Mouse (Mus musculus) limb, embryonic 12.5 days (tissue): Measurements from ENCODE around the gene Eaf1. TPM values are rescaled to one million over a fixed set of nuclear protein-coding genes. Genes with fewer than 3 reads are reported as not detected.
A peak's percentile ranks its signal among the peaks of the same experiment; 100 is the strongest.

Experiments
- ATAC-seq: fragments of 200-750 bp; cut with Nextera tagmentation; 2 replicates; pipeline ENCODE4 v1.8.0; 2017; ENCODE audit warnings: low read depth, moderate TSS enrichment; ENCODE audit not compliant: insufficient number of reproducible peaks, insufficient read depth, low FRiP score, low TSS enrichment
- H3K27ac ChIP-seq: fragments of 300-500 bp; sonication (generic); 2 replicates; pipeline ENCODE4 v1.5.1; 2016; ENCODE audit warnings: mild to moderate bottlenecking, moderate library complexity
- H3K27me3 ChIP-seq: fragments of 300-500 bp; sonication (generic); 2 replicates; pipeline ENCODE4 v1.6.1; 2016; ENCODE audit warnings: mild to moderate bottlenecking, moderate library complexity
- H3K36me3 ChIP-seq: fragments of 300-500 bp; sonication (generic); 2 replicates; pipeline ENCODE4 v1.6.1; 2016; ENCODE audit warnings: mild to moderate bottlenecking, moderate library complexity
- H3K4me1 ChIP-seq: fragments of 300-500 bp; sonication (generic); replicated peaks from 2 replicates; pipeline ENCODE4 v1.6.1; 2016
- H3K4me2 ChIP-seq: fragments of 300-500 bp; sonication (generic); 2 replicates; pipeline ENCODE4 v1.6.1; 2016; ENCODE audit warnings: mild to moderate bottlenecking, moderate library complexity
- H3K4me3 ChIP-seq: fragments of 300-500 bp; sonication (generic); replicated peaks from 2 replicates; pipeline ENCODE4 v1.5.1; 2016; ENCODE audit warnings: mild to moderate bottlenecking
- H3K9ac ChIP-seq: fragments of 300-500 bp; sonication (generic); replicated peaks from 2 replicates; pipeline ENCODE4 v1.6.1; 2016; ENCODE audit warnings: mild to moderate bottlenecking, moderate library complexity
- H3K9me3 ChIP-seq: fragments of 300-500 bp; sonication (generic); 2 replicates; pipeline ENCODE4 v1.6.1; 2016; ENCODE audit warnings: mild to moderate bottlenecking, moderate library complexity
- WGBS: fragments of 180-500 bp; shearing (Covaris S2); methylation state at CpG from one replicate; pipeline ENCODE4 v1.1.7; 2016; 5-methylcytosine and 5-hydroxymethylcytosine counted together
- polyA plus RNA-seq: library from polyadenylated mRNA; unstranded; fragments of >200 nt; fragmentation: Nextera tagmentation; extraction: Ambion mirVana; gene quantifications from 2 replicates; pipeline ENCODE4 v1.2.1, GENCODE M21; 2016

Eaf1 gene
- polyA plus RNA-seq, 1 experiment from 2014 or later: 29.4 TPM

GRCm38 (mm10) chr14:31473297-31473696 lies 20.9 kb upstream of the Eaf1 start:
- Histone ChIP-seq H3K9me3 (no peaks in the 10 kb centered on the region; the same call in 1 of the 2 replicates), H3K9ac (no peak overlapping the region), H3K27ac (no peak overlapping the region), H3K4me1 (no peaks in the 10 kb centered on the region), H3K27me3 (no peaks in the 10 kb centered on the region), H3K36me3 (peaks cover 8% of the 10 kb centered on the region), H3K4me2 (no peak overlapping the region), H3K4me3 (no peak overlapping the region)
- 86% methylated on average over 2 of the region's 2 CpGs for WGBS
- ATAC-seq: no peak

GRCm38 (mm10) chr14:31482417-31482816 lies 11.8 kb upstream of the Eaf1 start:
- H3K9ac ChIP-seq: no peak overlapping the region
- WGBS: 90% methylated on average over 5 of the region's 5 CpGs
- H3K4me3 ChIP-seq: no peak overlapping the region
- no peak overlapping the region for H3K4me2 ChIP-seq
- no peak overlapping the region for H3K27ac ChIP-seq
- no peaks in the 10 kb centered on the region for H3K9me3 ChIP-seq
- peaks cover 96% of the 10 kb centered on the region for H3K36me3 ChIP-seq
- H3K27me3 ChIP-seq: no peaks in the 10 kb centered on the region
- no peaks in the 10 kb centered on the region for H3K4me1 ChIP-seq
- no peak for ATAC-seq

- Histone ChIP-seq H3K9ac (no peak overlapping the region), H3K36me3 (peaks cover 94% of the 10 kb centered on the region), H3K27ac (no peak overlapping the region), H3K4me2 (no peak overlapping the region), H3K4me1 (no peaks in the 10 kb centered on the region), H3K9me3 (no peaks in the 10 kb centered on the region), H3K4me3 (no peak overlapping the region), H3K27me3 (no peaks in the 10 kb centered on the region)
- no peak for ATAC-seq
- 90% methylated on average over 4 of the region's 4 CpGs for WGBS
Observed at GRCm38 (mm10) chr14:31486465-31486864, 7.7 kb upstream of the Eaf1 start.

GRCm38 (mm10) chr14:31488055-31488454 lies 6.1 kb upstream of the Eaf1 start:
- 91% methylated on average over 6 of the region's 6 CpGs for WGBS
- Histone ChIP-seq H3K4me2 (no peak overlapping the region), H3K27ac (no peak overlapping the region), H3K27me3 (no peaks in the 10 kb centered on the region), H3K4me1 (no peaks in the 10 kb centered on the region; the same call in 1 of the 2 replicates), H3K4me3 (no peak overlapping the region), H3K9ac (no peak overlapping the region), H3K9me3 (no peaks in the 10 kb centered on the region), H3K36me3 (peaks cover 93% of the 10 kb centered on the region)
- ATAC-seq: no peak

- H3K4me3 ChIP-seq: peak overlapping the region; percentile 87
- H3K9me3 ChIP-seq: no peaks in the 10 kb centered on the region
- peaks cover 22% of the 10 kb centered on the region for H3K4me1 ChIP-seq
- peaks cover 49% of the 10 kb centered on the region for H3K36me3 ChIP-seq
- ATAC-seq: no peak
- H3K9ac ChIP-seq: peak overlapping the region; percentile 87
- H3K27ac ChIP-seq: no peak overlapping the region
- WGBS: 35% methylated on average over 9 of the region's 9 CpGs
- H3K4me2 ChIP-seq: peak overlapping the region; percentile 91
- H3K27me3 ChIP-seq: no peaks in the 10 kb centered on the region
Observed at GRCm38 (mm10) chr14:31493901-31494300, 298 bp upstream of the Eaf1 start.

- peaks cover 49% of the 10 kb centered on the region for H3K36me3 ChIP-seq
- H3K9ac ChIP-seq: peak within 1 kb of the TSS; percentile 87
- under 1% methylated on average over 49 of the region's 49 CpGs for WGBS
- ATAC-seq: peak; percentile 86
- no peaks in the 10 kb centered on the region for H3K9me3 ChIP-seq
- H3K27ac ChIP-seq: peak within 1 kb of the TSS; percentile 93
- no peaks in the 10 kb centered on the region for H3K27me3 ChIP-seq
- H3K4me3 ChIP-seq: peak within 1 kb of the TSS; percentile 87
- peaks cover 22% of the 10 kb centered on the region for H3K4me1 ChIP-seq
- H3K4me2 ChIP-seq: peak within 1 kb of the TSS; percentile 91
Observed at GRCm38 (mm10) chr14:31494975-31495455, 816 bp downstream of the Eaf1 start, which contains the start of gene Mettl6. Gene Mettl6 (minus strand): TSS chr14:31495040.

- H3K27me3 ChIP-seq: no peaks in the 10 kb centered on the region
- 5% methylated on average over 8 of the region's 8 CpGs for WGBS
- peaks cover 22% of the 10 kb centered on the region for H3K4me1 ChIP-seq
- peaks cover 50% of the 10 kb centered on the region for H3K36me3 ChIP-seq
- peak overlapping the region; percentile 87 for H3K4me3 ChIP-seq
- H3K9ac ChIP-seq: peak overlapping the region; percentile 87
- peak overlapping the region; percentile 93 for H3K27ac ChIP-seq
- no peak for ATAC-seq
- H3K4me2 ChIP-seq: peak overlapping the region; percentile 91
- no peaks in the 10 kb centered on the region for H3K9me3 ChIP-seq
Observed at GRCm38 (mm10) chr14:31495538-31495937, 1.3 kb downstream of the Eaf1 start.

GRCm38 (mm10) chr14:31496241-31496646 lies 2.0 kb downstream of the Eaf1 start:
- no peak overlapping the region for H3K27ac ChIP-seq
- H3K4me1 ChIP-seq: peaks cover 22% of the 10 kb centered on the region
- no peaks in the 10 kb centered on the region for H3K9me3 ChIP-seq
- H3K27me3 ChIP-seq: no peaks in the 10 kb centered on the region
- H3K9ac ChIP-seq: peak overlapping the region; percentile 87
- H3K4me2 ChIP-seq: peak overlapping the region; percentile 91
- peak overlapping the region; percentile 87 for H3K4me3 ChIP-seq
- WGBS: 53% methylated on average over 7 of the region's 7 CpGs
- ATAC-seq: no peak
- peaks cover 51% of the 10 kb centered on the region for H3K36me3 ChIP-seq

- Histone ChIP-seq H3K9me3 (no peaks in the 10 kb centered on the region), H3K4me2 (no peak overlapping the region), H3K27ac (no peak overlapping the region), H3K36me3 (peaks cover 65% of the 10 kb centered on the region), H3K4me3 (no peak overlapping the region), H3K4me1 (peaks cover 12% of the 10 kb centered on the region), H3K27me3 (no peaks in the 10 kb centered on the region), H3K9ac (no peak overlapping the region)
- WGBS: 88% methylated on average over 1 of the region's 1 CpGs
- no peak for ATAC-seq
Observed at GRCm38 (mm10) chr14:31499526-31499925, 5.3 kb downstream of the Eaf1 start.

- H3K4me1 ChIP-seq: no peaks in the 10 kb centered on the region
- peaks cover 97% of the 10 kb centered on the region for H3K36me3 ChIP-seq
- no peak overlapping the region for H3K27ac ChIP-seq
- no peaks in the 10 kb centered on the region for H3K9me3 ChIP-seq
- H3K4me2 ChIP-seq: no peak overlapping the region
- H3K4me3 ChIP-seq: no peak overlapping the region
- H3K27me3 ChIP-seq: no peaks in the 10 kb centered on the region
- 95% methylated on average over 13 of the region's 13 CpGs for WGBS
- H3K9ac ChIP-seq: no peak overlapping the region
- no peak for ATAC-seq
Observed at GRCm38 (mm10) chr14:31503406-31503805, 9.2 kb downstream of the Eaf1 start.

- no peaks in the 10 kb centered on the region for H3K9me3 ChIP-seq
- no peaks in the 10 kb centered on the region for H3K27me3 ChIP-seq
- H3K9ac ChIP-seq: no peak overlapping the region
- H3K4me3 ChIP-seq: no peak overlapping the region
- 94% methylated on average over 6 of the region's 6 CpGs for whole genome bisulfite sequencing
- H3K27ac ChIP-seq: no peak overlapping the region
- H3K4me1 ChIP-seq: no peaks in the 10 kb centered on the region
- H3K36me3 ChIP-seq: peaks cover 91% of the 10 kb centered on the region
- no peak for ATAC-seq
- no peak overlapping the region for H3K4me2 ChIP-seq
Observed at GRCm38 (mm10) chr14:31506456-31506855, 12.3 kb downstream of the Eaf1 start.

GRCm38 (mm10) chr14:31509911-31510310 lies 15.7 kb downstream of the Eaf1 start:
- H3K36me3 ChIP-seq: peaks cover 60% of the 10 kb centered on the region
- H3K9ac ChIP-seq: no peak overlapping the region
- no peak overlapping the region for H3K4me3 ChIP-seq
- no peaks in the 10 kb centered on the region for H3K4me1 ChIP-seq
- no peak overlapping the region for H3K27ac ChIP-seq
- peaks cover 13% of the 10 kb centered on the region; the same call in 1 of the 2 replicates for H3K9me3 ChIP-seq
- WGBS: 93% methylated on average over 2 of the region's 2 CpGs
- no peak for ATAC-seq
- H3K4me2 ChIP-seq: no peak overlapping the region
- H3K27me3 ChIP-seq: no peaks in the 10 kb centered on the region
